Mouse (Mus musculus): ENCODE results near the gene Adk. TPM values are rescaled to one million over a fixed set of nuclear protein-coding genes. Genes with fewer than 3 reads are reported as not detected.
"Not testable (repeated sequence)": the region's sequence is repeated elsewhere in the genome, so short reads cannot be mapped to it uniquely, and the experiment has no call there.

Adk gene
- total and polyA plus RNA-seq, 3 experiments: 47.9 to 129 (median 59.0) TPM

DNA sequence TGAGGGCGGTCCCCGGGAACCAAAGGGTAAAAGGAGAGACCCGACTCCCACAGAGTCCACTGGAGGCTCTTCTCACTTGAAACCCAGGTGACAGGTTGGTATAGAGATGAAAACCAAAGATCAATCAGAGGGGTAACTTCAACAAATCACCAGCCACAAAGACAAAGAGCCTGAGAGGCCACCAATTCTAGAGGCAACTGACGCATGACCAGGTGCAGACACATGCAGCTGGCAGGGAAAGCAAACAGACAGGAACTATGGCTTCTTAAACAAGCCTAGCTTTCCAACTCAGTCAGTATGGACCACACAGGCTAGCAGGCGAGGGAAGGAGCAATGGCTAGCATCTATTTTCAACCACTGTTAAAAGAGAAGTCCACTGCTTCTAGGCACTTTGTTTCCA is 418.0 kb downstream of the Adk start:
- TF ChIP-seq PAX5 (IDR thresholded peaks at IDR 0.05; ENCODE audit: low read length) (no peak), ZKSCAN1 (IDR thresholded peaks at IDR 0.05; ENCODE audit: borderline replicate concordance, low read depth, low read length) (no peak), TCF12 (IDR thresholded peaks at IDR 0.05; ENCODE audit: low read depth, low read length) (no peak), SIN3A (IDR thresholded peaks at IDR 0.05; ENCODE audit: low read length) (no peak), JUN (IDR thresholded peaks at IDR 0.05; ENCODE audit: insufficient read depth, low read depth, low read length) (no peak), MYC (IDR thresholded peaks at IDR 0.05; ENCODE audit: low read depth, low read length) (no peak), MXI1 (IDR thresholded peaks at IDR 0.05; ENCODE audit: low read depth, low read length) (no peak), USF1 (IDR thresholded peaks at IDR 0.05; ENCODE audit: low read depth, low read length) (no peak), UBTF (IDR thresholded peaks at IDR 0.05; ENCODE audit: low read depth, low read length) (no peak), CHD1 (IDR thresholded peaks at IDR 0.05; ENCODE audit: low read depth, low read length) (no peak), E2F4 (IDR thresholded peaks at IDR 0.05; ENCODE audit: insufficient replicate concordance, low read depth, low read length) (no peak), ETS1 (conservative IDR thresholded peaks at IDR 0.05; ENCODE audit: low read depth, low read length) (no peak), RCOR1 (conservative IDR thresholded peaks at IDR 0.05; ENCODE audit: low read depth, low read length) (no peak), EP300 (IDR thresholded peaks at IDR 0.05; ENCODE audit: low read length) (no peak), IRF4 (IDR thresholded peaks at IDR 0.05; ENCODE audit: low read depth, low read length) (no peak), NRF1 (IDR thresholded peaks at IDR 0.05; ENCODE audit: low read depth, low read length) (no peak), SMC3 (IDR thresholded peaks at IDR 0.05; ENCODE audit: low read depth, low read length) (no peak), MAX (IDR thresholded peaks at IDR 0.05; ENCODE audit: low read length) (no peak)
- Histone ChIP-seq H3K4me1 (ENCODE audit: control insufficient read depth in 1 of 2, insufficient read depth in 2 of 2) (no peaks in the 10 kb centered on the region; a peak in 1 of 4 replicates), H3K27me3 (replicated peaks) (no peaks in the 10 kb centered on the region), H3K4me2 (ENCODE audit: insufficient read depth, low read depth, poor library complexity, severe bottlenecking) (no peak overlapping the region), H3K9me3 (replicated peaks; ENCODE audit: low read length) (no peaks in the 10 kb centered on the region), H3K27ac (ENCODE audit: insufficient read depth, low read depth) (no peak overlapping the region), H3K9ac (ENCODE audit: insufficient read depth, low read depth) (no peak overlapping the region), H3K36me3 (replicated peaks in 1 of 2; ENCODE audit: control insufficient read depth in 1 of 2, insufficient read depth in 1 of 2, low read length in 1 of 2) (no peaks in the 10 kb centered on the region), H3K79me2 (replicated peaks; ENCODE audit: control insufficient read depth, extremely low read depth, insufficient read depth, poor library complexity, severe bottlenecking) (no peaks in the 10 kb centered on the region), H3K4me3 (replicated peaks in 1 of 3; ENCODE audit: low read depth in 2 of 3, low read length in 2 of 3, poor library complexity in 1 of 3) (no peak overlapping the region)
- DNase-seq (ENCODE audit: extremely low read depth): no peak
- in situ Hi-C loops (cut with MboI; ENCODE audit: low pct_ligation_motif_present, low pct_unique_long_range_greater_than_20kb, low sequenced_read_pairs): no loop called here
- dilution Hi-C loops (cut with MboI; ENCODE audit: extremely low pct_ligation_motif_present, extremely low pct_unique_long_range_greater_than_20kb, low sequenced_read_pairs): no loop called here

DNA sequence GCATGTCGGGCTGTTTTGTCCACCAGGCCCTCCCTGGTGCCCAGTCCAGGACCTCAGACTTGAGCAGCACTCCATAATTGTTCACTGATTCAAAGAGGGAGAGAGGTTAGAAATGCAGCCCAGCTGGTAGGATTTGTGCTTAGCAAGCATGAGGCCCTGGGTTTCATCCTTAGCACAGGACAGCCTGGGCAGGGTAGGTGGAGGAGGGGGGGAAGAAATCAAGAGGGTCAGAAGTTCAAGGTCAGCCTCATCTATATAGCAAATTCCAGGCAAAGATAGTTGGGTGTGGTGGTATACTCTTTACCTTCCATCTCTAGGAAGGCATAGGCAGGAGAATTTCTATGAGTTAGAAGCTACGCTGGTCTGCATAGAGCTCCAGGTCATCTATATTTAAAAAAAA is 419.6 kb downstream of the Adk start:
- in situ Hi-C loops (cut with MboI; ENCODE audit: low pct_ligation_motif_present, low pct_unique_long_range_greater_than_20kb, low sequenced_read_pairs): no loop called here
- TF ChIP-seq ZC3H11A (IDR thresholded peaks at IDR 0.05; ENCODE audit: low read depth, low read length) (no peak), NELFE (IDR thresholded peaks at IDR 0.05; ENCODE audit: low read depth, low read length) (no peak), MAFK (IDR thresholded peaks at IDR 0.05; ENCODE audit: insufficient replicate concordance, low read length) (no peak), ZKSCAN1 (IDR thresholded peaks at IDR 0.05; ENCODE audit: borderline replicate concordance, low read depth, low read length) (no peak), TCF12 (IDR thresholded peaks at IDR 0.05; ENCODE audit: low read depth, low read length) (no peak), CTCF (conservative IDR thresholded peaks at IDR 0.05 in 1 of 2, IDR thresholded peaks at IDR 0.05 in 1 of 2; ENCODE audit: low read depth in 2 of 2, low read length in 2 of 2) (no peak), ZMIZ1 (IDR thresholded peaks at IDR 0.05; ENCODE audit: low read depth, low read length) (no peak), JUND (conservative IDR thresholded peaks at IDR 0.05; ENCODE audit: low read depth, low read length) (no peak), EP300 (IDR thresholded peaks at IDR 0.05; ENCODE audit: low read length) (no peak), RCOR1 (conservative IDR thresholded peaks at IDR 0.05; ENCODE audit: low read depth, low read length) (no peak), MXI1 (IDR thresholded peaks at IDR 0.05; ENCODE audit: low read depth, low read length) (no peak), USF2 (conservative IDR thresholded peaks at IDR 0.05; ENCODE audit: low read depth, low read length) (no peak), SIN3A (IDR thresholded peaks at IDR 0.05; ENCODE audit: low read length) (no peak), TBP (conservative IDR thresholded peaks at IDR 0.05; ENCODE audit: low read depth, low read length) (no peak)
- Histone ChIP-seq H3K9me3 (replicated peaks; ENCODE audit: low read length) (no peaks in the 10 kb centered on the region), H3K79me2 (replicated peaks; ENCODE audit: control insufficient read depth, extremely low read depth, insufficient read depth, poor library complexity, severe bottlenecking) (no peaks in the 10 kb centered on the region), H3K9ac (ENCODE audit: insufficient read depth, low read depth) (no peak overlapping the region), H3K4me3 (replicated peaks in 1 of 3; ENCODE audit: low read depth in 2 of 3, low read length in 2 of 3, poor library complexity in 1 of 3) (no peak overlapping the region), H3K4me1 (ENCODE audit: control insufficient read depth in 1 of 2, insufficient read depth in 2 of 2) (no peaks in the 10 kb centered on the region; a peak in 1 of 4 replicates), H3K4me2 (ENCODE audit: insufficient read depth, low read depth, poor library complexity, severe bottlenecking) (no peak overlapping the region), H3K36me3 (replicated peaks in 1 of 2; ENCODE audit: control insufficient read depth in 1 of 2, insufficient read depth in 1 of 2, low read length in 1 of 2) (no peaks in the 10 kb centered on the region), H3K27me3 (replicated peaks) (no peaks in the 10 kb centered on the region), H3K27ac (ENCODE audit: insufficient read depth, low read depth) (no peak overlapping the region)
- dilution Hi-C loops (cut with MboI; ENCODE audit: extremely low pct_ligation_motif_present, extremely low pct_unique_long_range_greater_than_20kb, low sequenced_read_pairs): no loop called here
- no peak for DNase-seq (ENCODE audit: extremely low read depth)

DNA sequence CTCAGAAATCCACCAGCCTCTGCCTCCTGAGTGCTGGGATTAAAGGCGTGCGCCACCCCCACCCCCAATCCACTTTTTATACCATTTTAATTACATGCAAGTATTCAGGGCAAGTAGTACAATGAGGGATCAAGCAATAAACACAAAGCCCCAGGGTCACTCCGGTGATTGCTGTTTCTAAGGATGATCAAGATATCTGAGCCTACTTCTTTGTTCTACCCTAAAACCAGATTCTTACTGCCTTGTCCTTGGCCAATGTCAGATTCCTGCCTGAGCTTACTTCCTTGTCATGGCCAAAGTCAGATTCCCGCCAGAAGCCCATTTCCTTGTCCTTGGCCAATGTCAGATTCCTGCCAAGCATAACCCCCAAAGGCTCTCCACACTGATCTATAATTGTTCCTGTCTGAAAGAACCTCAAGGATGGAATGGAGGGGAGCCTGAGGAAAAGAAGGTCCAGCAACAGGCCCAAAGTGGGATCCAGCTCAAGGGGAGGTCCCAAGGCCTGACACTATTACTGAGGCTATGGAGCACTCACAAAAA is 422.3 kb downstream of the Adk start:
- H3K36me3 ChIP-seq (replicated peaks in 1 of 2; ENCODE audit: control insufficient read depth in 1 of 2, insufficient read depth in 1 of 2, low read length in 1 of 2); DNase-seq (ENCODE audit: extremely low read depth); H3K4me2 ChIP-seq (ENCODE audit: insufficient read depth, low read depth, poor library complexity, severe bottlenecking); H3K9ac ChIP-seq (ENCODE audit: insufficient read depth, low read depth); H3K9me3 ChIP-seq (replicated peaks; ENCODE audit: low read length); H3K27ac ChIP-seq (ENCODE audit: insufficient read depth, low read depth); H3K4me1 ChIP-seq (ENCODE audit: control insufficient read depth in 1 of 2, insufficient read depth in 2 of 2); H3K4me3 ChIP-seq (replicated peaks in 1 of 3; ENCODE audit: low read depth in 2 of 3, low read length in 2 of 3, poor library complexity in 1 of 3); H3K79me2 ChIP-seq (replicated peaks; ENCODE audit: control insufficient read depth, extremely low read depth, insufficient read depth, poor library complexity, severe bottlenecking); dilution Hi-C loops (cut with MboI; ENCODE audit: extremely low pct_ligation_motif_present, extremely low pct_unique_long_range_greater_than_20kb, low sequenced_read_pairs); H3K27me3 ChIP-seq (replicated peaks): not testable (repeated sequence)
- in situ Hi-C loops (cut with MboI; ENCODE audit: low pct_ligation_motif_present, low pct_unique_long_range_greater_than_20kb, low sequenced_read_pairs): loop anchor here (25.0 kb wide), 1 partner anchor 263 kb away; no protein-coding TSS in a partner anchor

All from CH12.LX (cell line).